17 mouse cellular contexts compared by ENCODE assay signal in genomic region chr7:30402343-30402742, GRCm38 (mm10). TPM values are rescaled to one million over a fixed set of nuclear protein-coding genes. Genes with fewer than 3 reads are reported as not detected.
"Had no signal": no experiment of that assay in that cellular context is flagged by ENCODE, and none has a peak within 500 bp of the region (broad histone marks: within the 10 kb centered on the region; RNA-seq: fewer than 3 reads in every experiment).

No protein-coding gene starts in this region.

- ATAC-seq: liver, postnatal 0 days; lung, postnatal 0 days had no signal

- DNase-seq: kidney, adult 9 months; kidney, postnatal 14 days; kidney, postnatal 4 days; left cerebral cortex, postnatal 4 days; liver, postnatal 0 days; lung, embryonic 14.5 days; lung, postnatal 36 days; midbrain, embryonic 14.5 days; right cerebral cortex, adult 18-20 months; right cerebral cortex, postnatal 14 days; right cerebral cortex, postnatal 4 days; thymus, postnatal 36 days had no signal

RNA-seq across cellular contexts. Expression of gene Hcst, which starts 17.3 kb away (rescaled TPM):
- total RNA-seq: layer of hippocampus, postnatal 14 days; left cerebral cortex, postnatal 4 days; midbrain, postnatal 0 days had no signal
- polyA plus RNA-seq: limb, embryonic 12.5 days had no signal

RNA-seq across cellular contexts. Expression of gene Lrfn3, which starts 39.8 kb away (rescaled TPM):
- total RNA-seq: megakaryocyte-erythroid progenitor cell, adult 5-6 weeks had no signal

RNA-seq across cellular contexts. Expression of gene Aplp1, which starts 43.0 kb away (rescaled TPM):
- total RNA-seq: megakaryocyte-erythroid progenitor cell, adult 5-6 weeks had no signal
